Mouse (Mus musculus): Measurements from ENCODE around the gene Slc25a20.
"Not testable (repeated sequence)": the region's sequence is repeated elsewhere in the genome, so short reads cannot be mapped to it uniquely, and the experiment has no call there.

The Slc25a20 gene

DNA sequence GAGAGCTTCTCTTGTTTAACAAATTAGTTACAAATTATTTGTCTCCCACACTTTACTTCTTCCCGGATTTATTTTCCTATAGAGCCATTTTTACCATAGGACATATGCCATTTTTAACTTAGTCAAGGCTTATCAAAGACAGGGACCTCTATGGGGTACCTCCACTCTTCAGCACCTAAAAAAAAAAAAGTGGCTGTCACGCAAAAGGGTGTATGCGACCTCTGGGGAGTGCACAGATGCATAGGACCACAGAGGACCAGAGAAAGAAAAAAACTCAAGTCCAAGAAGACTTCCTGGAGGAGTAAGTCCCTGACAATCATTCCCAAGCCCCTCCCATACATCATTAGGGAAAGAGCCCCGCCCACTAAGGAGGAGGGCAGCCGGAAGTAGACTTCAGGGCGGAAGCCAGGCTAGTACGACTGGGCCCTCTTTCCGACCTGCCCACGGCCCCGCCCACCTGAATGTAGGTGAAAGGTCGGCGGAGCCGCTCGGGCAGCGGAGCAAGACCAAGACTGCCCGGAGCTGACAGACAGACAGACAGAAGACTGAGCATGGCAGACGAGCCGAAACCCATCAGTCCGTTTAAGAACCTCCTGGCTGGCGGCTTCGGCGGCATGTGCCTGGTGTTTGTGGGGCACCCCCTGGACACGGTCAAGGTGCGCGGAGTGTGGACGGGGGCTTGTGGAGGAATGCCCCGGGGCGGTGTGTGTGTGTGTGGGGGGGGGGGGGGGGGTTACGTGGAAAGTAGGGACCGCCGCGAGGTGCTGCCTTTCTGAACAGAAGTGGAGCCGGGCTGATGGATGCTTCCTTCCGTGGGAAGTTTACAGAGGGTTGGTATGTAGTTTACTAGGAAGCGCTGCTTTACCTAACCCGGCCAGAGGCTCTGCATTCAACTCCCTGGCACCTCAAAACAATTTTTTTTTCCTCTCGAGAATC is at the start of gene Slc25a20:
Gene Slc25a20 (plus strand): TSS at position 412 of the 936 bp plus-strand sequence.
- DNase-seq (ENCODE audit: inconsistent ontology term), result peak; percentile 89

DNA sequence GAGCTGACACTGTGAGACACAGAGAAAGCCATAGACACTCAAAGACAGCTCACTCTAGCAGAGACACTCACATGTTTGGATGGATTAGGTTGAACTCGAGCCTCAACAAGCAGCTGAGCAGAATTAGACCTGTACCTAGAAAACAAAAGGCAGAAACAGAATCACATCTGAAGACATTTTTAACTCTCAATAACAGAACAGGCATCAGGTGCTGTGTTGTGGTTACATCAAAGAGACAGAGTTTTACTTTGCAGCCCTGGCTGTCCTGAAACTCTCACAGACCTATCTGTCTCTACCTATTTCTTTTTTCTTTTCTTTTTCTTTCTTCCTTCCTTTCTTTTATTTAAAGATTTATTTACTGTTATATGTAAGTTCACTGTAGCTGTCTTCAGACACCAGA is 44.6 kb upstream of the Slc25a20 start:
- DNase-seq (ENCODE audit: inconsistent ontology term), result no peak

DNA sequence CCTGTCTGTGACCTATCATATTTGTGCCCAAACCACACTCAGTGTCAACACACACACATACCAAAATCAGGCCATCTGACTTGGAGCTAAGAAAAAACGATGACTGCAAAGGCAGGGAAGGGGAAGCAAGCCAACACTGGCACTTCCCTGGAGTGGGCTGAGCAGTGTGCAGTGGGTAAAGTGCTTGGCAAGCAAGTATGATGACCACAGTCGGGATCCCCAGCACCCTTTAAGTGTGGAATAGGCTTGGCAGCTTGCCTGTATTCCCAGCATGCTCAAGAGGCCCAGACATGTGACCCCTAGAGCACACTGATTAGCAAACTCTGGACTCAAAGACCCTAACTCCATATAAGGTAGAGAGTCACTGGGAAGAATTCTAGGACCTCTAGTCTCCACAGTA is 35.4 kb upstream of the Slc25a20 start:
- DNase-seq (ENCODE audit: inconsistent ontology term), result peak; percentile 38

DNA sequence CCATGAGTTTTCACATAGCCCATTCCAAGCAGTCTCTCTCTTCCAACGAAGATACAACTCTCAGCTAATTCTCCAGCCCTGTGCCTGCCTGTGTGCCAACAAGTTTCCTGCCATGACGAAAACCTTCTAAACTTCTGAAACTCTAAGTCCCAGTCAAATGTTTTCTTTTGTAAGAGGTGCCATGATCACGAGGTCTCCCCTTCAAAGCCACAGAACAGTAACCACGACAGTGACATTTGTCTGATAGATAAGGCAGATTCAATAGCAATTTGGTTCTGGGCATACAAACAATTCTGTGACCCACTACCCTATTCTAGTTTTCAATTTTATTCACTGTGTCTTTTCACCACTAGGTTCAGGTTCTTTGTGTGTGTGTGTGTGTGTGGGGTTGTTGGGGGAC is 33.7 kb upstream of the Slc25a20 start:
- no peak for DNase-seq (ENCODE audit: inconsistent ontology term)

DNA sequence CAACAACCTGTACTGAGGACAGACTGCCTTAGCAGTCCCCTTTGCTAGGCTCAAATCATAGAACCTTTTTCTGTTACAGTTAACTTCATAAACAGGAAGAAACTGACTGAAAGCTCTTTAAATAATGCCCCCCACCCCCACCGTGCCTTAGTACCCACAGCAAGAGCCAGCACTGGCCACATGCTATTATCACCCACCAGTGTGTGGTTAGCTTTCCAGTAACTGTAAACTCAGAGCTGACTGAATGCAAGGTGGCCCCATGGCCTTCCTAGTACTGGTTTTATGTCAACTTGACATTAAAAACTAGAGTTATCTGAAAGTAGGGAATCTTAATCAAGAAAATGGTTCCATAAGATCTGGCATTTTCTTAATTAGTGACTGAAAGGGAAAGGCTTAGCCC is 31.2 kb upstream of the Slc25a20 start:
- no peak for DNase-seq (ENCODE audit: inconsistent ontology term)

DNA sequence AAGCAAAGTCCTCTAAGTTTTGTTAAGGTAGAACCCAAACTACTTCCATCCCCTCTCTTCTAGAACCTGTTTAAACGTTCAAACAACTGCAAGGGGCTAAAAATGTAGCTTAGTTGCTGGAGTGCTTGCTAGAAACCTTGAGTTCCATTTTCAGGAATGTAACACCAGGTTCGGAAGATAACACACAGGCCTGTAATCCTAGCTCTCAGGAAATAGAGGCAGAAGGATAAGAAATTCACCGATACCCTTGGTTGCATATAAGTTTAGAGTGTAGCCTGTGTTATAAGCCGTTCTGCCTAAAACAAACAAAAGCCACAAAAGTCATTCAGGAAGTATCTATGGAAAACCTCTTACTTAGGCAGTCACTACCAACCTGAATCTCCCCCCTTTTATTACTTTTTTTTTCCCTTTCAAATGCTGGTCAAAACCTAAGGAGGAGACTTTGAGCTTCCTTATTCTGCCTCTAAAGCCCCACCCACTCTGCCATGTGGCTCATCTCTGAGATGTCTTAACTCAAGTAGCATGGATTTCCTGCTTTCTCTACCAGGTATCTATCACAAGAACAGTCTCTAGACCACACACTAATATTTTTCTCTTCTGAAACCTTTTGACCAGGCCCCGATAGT is 30.1 kb upstream of the Slc25a20 start:
- no peak for DNase-seq (ENCODE audit: inconsistent ontology term)

DNA sequence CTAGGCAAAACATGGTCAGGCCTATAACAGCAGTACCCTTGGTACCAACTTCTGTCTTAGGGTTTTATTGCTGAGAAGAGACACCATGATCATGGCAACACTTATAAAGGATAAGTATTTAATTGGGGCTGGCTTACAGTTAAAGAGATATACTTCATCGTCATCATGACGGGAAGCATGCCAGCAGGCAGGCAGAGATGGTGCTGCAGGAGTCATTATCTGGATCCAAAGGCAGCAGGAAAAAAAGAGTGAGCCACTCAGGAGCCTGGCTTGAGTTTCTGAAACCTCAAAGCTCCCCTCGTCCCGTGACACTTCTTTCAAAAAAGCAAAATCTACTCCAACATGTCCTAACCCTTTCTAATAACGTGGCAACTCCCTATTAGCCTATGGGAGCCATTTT is 29.5 kb upstream of the Slc25a20 start:
- DNase-seq (ENCODE audit: inconsistent ontology term), result no peak

DNA sequence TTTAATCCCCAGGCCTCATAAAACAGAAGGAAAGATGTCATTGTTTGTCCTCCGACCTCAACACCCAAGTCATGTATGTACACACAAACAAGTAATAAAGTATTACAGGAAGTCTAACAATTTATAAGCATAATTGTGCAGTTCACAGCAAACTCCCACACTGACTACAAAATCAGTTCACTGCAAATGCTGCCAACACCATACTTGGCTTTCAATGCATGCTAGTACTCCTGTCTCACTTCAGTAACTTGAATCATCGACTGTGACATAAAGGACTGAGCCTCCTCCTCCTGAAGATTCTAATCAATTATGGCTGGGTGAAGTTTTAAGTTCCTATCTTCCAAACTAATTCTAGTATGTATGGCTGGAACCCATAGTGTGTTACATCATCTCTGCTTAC is 28.0 kb upstream of the Slc25a20 start:
- no peak for DNase-seq (ENCODE audit: inconsistent ontology term)

DNA sequence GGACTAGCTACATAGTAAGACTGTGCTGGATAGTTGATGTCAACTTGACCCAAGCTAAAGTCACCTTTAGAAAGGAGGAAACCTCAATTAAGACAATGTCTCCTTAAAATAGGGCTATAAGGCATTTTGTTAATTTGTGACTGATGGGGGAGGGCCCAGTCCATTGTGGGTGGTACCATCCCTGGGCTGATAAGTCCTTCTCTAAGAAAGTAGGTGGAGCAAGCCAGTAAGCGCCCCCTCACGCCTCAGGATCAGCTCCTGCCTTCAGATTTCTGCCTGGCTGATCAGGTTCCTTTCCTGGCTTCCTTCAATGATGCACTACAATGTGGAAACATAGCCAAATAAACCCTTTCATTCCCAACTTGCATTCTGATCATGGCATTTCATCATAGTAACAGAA is 26.5 kb upstream of the Slc25a20 start:
- no peak for DNase-seq (ENCODE audit: inconsistent ontology term)

DNA sequence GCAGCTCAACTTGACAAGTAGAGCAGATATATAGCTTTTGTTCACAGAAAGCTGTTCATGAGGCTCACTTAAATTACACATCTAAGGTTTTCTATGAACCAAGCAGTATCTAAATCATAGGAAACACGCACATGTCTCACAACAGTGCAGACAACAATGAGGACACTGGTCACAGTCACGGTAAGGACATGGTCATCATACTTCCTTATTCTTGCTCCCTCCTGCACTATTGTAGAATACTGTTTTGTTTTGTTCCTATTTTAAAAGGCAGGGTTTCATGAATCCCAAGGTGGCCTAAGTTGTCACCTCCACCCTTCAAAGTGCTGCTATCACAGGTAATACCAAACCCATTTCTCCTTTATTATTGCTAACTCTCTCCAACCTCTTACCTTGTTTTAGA is 22.1 kb upstream of the Slc25a20 start:
- DNase-seq (ENCODE audit: inconsistent ontology term), result no peak

DNA sequence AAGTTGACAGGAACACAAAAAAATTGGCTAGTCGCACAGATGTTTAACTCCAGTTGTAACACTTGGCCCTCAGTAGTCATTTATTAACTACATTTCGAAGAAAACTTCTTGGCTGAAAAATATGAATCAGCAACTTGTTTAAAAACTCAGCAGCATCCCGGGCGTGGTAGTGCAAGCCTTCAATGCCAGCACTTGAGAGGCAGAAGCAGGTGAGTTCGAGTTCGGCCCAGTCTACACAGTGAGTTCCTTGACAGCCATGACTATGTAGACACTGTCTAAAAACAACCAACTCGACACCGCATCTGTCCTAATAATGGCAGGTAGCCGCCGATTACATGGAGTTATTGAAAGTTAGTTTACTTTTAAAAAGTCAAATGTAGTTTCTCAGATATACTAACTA is 13.7 kb upstream of the Slc25a20 start:
- DNase-seq (ENCODE audit: inconsistent ontology term), result no peak

DNA sequence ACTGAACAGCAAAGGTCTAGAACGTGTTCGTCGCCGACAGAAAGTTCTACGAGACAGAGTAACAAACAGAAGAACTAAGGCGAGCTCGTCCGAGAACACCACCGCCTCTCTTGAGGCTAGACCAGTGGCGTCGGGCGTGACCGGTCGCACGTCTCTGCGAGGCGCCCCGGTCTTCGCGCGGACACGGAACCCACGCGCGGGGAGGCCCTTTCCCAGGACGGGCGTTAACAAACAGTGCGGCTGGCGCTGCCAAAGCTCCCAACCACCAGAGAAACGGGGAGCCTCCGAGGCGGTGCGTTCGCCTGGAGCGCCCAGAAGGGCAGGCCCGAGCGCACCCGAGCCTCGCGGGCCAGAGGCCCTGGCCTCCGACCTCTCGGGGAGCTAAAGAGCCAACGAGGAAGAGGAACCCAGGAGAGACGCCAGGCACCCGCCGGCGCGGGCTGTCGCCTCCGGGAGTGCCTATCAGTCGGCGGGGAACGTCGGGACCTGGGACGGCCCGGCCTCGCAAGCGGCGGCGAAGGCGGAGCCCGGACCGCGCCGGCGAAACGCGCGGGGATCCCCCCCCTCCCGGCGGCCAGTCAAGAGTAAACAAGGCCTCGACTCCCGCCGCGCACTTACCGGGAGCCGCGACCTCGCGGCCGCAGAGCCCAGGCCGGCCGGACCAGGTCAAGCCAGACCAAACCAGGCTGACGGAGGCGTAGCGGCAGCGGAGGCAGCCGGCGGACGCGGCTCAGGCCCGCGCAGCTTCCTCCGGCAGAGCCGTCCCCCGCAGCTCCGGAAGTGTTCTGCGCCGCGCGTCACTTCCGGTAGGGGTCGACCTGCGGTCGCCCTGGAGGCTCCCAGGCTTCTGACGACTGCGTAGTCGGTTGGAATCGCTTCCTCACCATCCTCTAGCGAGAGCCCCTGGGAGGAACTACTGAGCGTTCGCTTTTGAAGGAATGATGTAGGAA is 13.0 kb upstream of the Slc25a20 start, which contains the start of gene Arih2:
Gene Arih2 (minus strand): TSS at position 776 of the 950 bp plus-strand sequence.
- peak; percentile 95 for DNase-seq (ENCODE audit: inconsistent ontology term)

DNA sequence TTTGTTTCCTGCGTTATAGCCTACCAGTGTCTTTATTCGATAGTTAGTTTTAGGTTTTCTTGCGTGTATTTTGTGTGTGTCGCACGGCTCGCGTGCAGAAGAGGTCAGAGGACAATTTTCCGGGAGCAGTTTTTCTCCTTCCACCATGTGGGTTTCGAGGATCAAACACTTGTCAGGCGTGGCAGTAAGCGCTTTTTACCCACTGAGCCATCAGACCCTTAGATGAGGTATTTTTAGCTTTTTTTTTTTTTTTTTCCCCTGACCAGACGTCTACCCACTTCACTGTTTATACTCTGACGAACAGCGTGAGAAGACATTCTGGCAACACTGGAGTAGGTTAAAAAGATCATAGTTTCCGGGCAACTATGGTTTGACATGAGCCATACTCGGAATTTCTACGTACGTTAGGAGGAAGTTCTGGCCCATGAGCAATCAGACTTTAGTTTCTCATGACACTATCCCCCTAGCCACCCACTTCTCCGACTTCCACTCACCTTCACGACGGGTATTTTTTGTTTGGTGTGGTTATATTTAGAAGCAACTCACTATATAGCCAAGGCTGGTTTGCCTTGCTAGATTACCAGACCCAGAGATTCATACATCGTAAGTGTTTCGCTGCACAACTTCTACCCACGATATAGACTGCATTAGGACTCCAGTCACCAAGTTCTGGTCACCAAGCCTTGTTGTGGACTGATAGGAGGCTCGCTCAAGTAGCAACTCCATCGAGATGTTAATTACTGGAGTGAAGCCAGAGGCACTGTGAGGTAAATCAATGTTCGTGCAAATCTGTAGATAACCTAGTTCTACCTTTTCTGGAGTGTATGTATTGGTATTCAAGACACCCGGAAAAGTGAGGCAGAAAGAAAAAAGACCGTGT is 12.1 kb upstream of the Slc25a20 start:
- peak; percentile 46 for DNase-seq (ENCODE audit: inconsistent ontology term)

DNA sequence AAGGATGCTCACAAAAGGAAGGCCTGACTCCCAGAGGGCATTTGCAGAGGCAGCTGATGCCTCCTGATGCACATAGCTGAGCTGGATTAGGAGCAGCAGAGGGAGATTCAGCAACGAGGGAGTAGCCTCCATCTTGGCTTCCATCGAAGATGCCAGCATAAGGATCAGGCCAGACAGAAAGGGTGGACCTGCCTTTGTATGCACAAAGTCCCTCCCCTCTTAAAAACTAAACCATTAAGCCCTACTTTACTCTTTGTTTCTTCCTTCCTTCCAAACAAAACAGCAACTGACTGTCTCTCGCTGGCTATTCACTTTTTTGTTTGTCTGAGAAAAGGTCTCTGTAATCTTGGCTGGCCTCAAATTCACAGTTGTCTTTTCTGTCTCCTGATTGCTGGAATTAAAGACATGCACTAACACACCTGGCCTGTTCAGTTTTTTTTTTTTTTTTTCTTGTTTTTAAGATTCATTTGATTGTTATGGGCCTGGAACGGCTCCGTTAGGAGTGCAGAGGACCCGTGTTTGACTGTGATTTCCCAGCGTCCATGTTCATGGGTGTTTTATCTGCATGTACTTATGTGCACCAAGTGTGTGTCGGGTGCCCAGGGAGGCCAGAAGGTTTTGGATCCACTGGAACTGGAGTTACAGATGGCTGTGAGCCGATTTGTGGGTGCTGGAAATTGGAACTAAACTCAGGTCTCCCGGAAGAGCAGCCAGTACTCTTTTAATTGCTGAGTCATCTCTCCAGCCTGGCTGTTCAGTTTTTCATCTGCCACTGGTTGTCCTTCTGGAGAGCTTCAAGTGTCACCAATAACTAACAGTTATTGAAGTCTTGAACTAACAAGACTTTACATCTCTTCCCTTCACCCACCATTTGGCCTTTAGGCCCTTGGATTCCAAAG is 7.1 kb upstream of the Slc25a20 start:
- DNase-seq (ENCODE audit: inconsistent ontology term), result no peak

DNA sequence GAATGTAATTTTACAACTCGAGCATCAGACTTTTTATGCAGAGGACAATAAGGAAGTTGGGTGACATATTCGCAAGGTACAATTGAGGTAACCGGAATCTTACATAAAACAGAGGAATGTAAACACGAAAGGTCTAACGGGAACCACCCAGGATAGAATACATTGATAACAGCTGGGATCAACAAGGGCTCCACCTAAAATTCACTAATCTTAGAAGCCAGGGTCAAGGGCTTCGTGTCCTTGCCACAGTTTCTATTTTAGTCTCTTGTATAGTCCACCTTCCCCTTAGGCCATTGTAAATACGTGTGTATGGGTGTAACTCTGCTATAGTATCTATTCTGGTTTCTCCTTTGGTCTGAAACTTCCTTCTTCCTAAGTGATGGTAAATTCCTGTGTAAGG is 6.0 kb upstream of the Slc25a20 start:
- DNase-seq (ENCODE audit: inconsistent ontology term), result not testable (repeated sequence)

DNA sequence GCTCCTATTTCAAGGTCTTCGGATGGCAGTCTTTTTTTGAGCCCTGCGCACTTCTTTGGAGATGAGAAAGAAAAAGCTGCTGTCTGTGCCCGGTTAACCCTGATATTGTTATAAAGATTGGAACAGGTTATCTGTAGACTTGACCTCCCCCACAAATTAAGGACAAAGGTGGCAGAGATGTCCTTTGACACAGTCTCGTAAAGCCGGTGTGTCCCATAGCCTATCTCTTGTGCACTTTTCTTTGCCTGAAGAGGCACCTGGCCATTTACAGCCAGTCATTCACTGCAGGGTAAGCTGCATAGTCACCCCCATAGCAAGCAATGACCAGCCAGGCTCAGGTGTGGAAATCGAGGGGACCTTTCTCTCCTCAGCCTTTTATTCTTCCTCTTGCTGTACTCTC is 772 bp downstream of the Slc25a20 start:
- DNase-seq (ENCODE audit: inconsistent ontology term), result no peak

DNA sequence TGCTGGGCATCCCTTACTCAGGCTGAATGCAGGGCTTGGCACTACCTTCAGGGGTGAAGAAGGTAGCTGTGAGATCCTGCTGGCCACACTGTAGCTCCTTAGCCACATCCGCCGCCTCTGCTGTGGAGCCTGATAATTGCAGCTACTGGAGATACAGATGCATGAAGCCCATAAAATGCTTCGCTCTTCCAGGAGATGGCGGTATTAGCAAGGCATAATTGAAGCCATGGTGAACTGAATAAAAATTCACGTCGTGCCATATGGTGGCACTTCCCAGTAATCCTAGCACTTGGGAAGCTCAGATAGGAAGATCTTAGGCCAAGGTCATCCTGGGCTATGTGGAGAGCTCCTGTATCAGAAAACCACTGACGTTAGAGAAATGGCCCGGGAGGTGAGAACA is 8.0 kb downstream of the Slc25a20 start:
- no peak for DNase-seq (ENCODE audit: inconsistent ontology term)

DNA sequence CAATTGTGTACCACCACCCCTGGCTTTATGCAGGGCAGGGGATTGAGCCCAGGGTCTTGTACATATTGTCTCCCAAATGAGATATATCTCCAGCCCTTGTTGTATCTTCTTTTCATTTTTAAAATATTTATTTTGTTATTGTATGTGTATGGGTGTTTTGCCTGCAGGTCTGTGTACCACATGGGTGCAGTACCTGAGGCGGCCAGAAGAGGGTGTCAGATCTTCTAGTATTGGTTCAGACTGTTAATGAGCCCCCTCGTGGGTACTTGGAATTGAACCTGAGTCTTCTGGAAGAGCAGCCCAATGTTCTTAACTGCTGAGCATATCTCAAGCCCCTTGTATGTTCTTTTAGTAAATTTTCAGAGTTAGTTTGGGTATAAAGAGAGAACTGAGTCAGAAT is 11.3 kb downstream of the Slc25a20 start:
- no peak for DNase-seq (ENCODE audit: inconsistent ontology term)

DNA sequence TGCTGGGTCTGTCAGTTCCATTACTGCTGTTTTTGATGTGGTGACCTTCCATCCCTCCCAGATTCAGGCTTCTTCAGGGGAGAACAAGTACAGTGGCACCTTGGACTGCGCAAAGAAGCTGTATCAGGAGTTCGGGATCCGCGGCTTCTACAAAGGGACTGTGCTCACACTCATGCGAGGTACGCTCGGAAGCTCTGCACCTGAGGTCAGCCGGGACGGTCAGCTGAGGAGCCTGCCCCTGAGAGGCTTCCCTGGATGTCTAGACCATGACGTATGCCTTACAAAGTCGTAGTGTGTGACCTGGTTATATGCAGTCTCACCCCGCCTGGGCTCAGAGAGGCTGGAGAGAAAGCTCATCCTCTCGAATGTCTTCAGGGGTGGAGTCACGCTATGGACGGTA is 18.1 kb downstream of the Slc25a20 start:
- no peak for DNase-seq (ENCODE audit: inconsistent ontology term)

DNA sequence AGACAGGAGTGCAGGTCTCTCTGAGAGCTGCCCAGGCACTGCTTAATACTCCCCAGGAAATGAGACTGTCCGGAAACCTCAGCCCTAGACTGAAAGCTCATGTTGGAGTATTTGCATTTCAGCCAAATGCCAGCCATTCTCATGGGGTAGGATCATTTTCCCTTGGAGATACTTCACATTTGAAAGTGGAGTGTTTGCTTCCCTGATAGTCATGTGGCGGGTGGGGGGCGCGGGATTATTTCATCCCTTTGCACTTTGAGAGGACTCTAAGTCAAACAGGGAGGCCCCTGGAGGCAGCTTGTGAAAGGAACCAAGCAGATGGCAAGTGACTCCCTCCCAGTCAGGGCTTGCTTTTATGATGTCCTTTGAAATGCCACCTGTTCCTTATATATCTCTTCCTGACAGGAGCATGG is 24.6 kb downstream of the Slc25a20 start:
- no peak for DNase-seq (ENCODE audit: inconsistent ontology term)

Measured in Muller cell, postnatal 12 days (primary cell).